Mouse (Mus musculus) stomach, embryonic 16.5 days (tissue): ENCODE measurements around the gene Rfx7. TPM values are rescaled to one million over a fixed set of nuclear protein-coding genes. Genes with fewer than 3 reads are reported as not detected.

ENCODE experiments used
- microRNA-seq: library from miRNA; unstranded; fragments of <30 nt; microRNA quantifications from one replicate; pipeline ENCODE4, GENCODE M21; 2016
- polyA plus RNA-seq: library from polyadenylated mRNA; unstranded; fragments of >200 nt; fragmentation: Nextera tagmentation; extraction: Ambion mirVana; gene quantifications from 2 replicates; pipeline ENCODE4 v1.2.1, GENCODE M21; 2015

The Rfx7 gene
- polyA plus RNA-seq, 1 experiment from 2014 or later: 8.8 TPM

Small RNA genes lying within 50 kb of the gene (microRNA-seq; reads per million reads assigned to microRNA genes)
- gene Gm28010: not detected

Other genes starting within 250 kb of the Rfx7 start
- gene Mns1, start 94.2 kb upstream of the Rfx7 start, polyA plus RNA-seq: 17.4 and 23.8 TPM in 2 replicates
- gene Tex9, start 40.0 kb upstream of the Rfx7 start, polyA plus RNA-seq: 18.6 and 19.2 TPM in 2 replicates
- gene Nedd4, start 130.1 kb downstream of the Rfx7 start, polyA plus RNA-seq: 548 TPM in 2 replicates